Mouse (Mus musculus): Measurements from ENCODE around the gene Tnk2. TPM values are rescaled to one million over a fixed set of nuclear protein-coding genes. Genes with fewer than 3 reads are reported as not detected.

The Tnk2 gene
- polyA plus RNA-seq, 1 experiment from 2014 or later, result 10.7 TPM

DNA sequence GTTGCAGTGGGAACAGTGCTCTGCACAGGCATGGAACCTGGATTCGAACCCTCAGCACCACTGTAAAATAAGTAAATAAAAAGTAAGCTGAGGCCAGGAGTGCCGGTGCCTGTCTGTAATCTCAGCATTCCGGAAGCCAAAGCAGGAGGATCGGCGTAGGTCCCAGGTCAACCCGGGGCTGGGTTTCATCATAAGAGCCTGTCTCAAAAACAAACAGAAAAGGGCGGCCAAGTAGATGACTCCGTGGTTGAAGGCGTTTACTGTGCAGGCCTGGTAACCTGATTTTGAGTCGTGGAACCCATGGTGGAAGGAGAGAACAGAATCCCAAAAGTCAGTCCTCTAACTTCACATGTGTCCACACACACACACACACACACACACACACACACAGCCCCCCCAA is 41.7 kb downstream of the Tnk2 start:
- Histone ChIP-seq H3K4me2 (replicated peaks; ENCODE audit: low read depth, low read length) (no peak overlapping the region), H3K27me3 (ENCODE audit: control insufficient read depth, insufficient read depth, low read length) (no peaks in the 10 kb centered on the region), H3K4me1 (ENCODE audit: control insufficient read depth, insufficient read depth, low read length) (no peaks in the 10 kb centered on the region), H3K27ac (ENCODE audit: low read depth, low read length) (no peak overlapping the region), H3K4me3 (ENCODE audit: low read length) (no peak overlapping the region), H3K9me3 (ENCODE audit: control insufficient read depth, low read length) (no peaks in the 10 kb centered on the region), H3K9ac (ENCODE audit: low read depth, low read length) (no peak overlapping the region), H3K36me3 (ENCODE audit: control insufficient read depth, insufficient read depth, low read length) (peaks cover 17% of the 10 kb centered on the region)
- no peak for ATAC-seq (ENCODE audit: low FRiP score, low TSS enrichment)
- WGBS, result 64% methylated on average over 10 of the region's 10 CpGs

DNA sequence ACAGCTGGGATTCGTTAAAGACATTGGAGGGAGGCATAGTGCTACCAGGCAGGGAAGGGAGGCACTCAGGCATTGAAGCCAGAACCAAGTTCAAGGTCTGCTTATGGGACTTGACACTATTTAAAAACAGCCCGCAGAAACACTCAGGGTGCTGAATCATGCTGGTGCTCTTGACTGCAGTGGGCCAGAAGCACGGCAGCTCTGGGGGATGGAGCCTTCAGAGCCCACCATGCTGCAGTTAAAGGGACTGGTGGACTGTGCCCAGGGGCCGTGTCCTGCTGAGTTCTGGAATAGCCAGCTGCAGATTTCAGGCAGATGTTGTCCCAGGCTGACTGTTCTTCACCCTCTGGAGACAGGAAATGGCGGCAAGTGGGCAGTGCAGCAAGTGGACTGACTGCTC is 42.3 kb downstream of the Tnk2 start:
- peaks cover 11% of the 10 kb centered on the region for H3K36me3 ChIP-seq (ENCODE audit: control insufficient read depth, insufficient read depth, low read length)
- no peaks in the 10 kb centered on the region for H3K9me3 ChIP-seq (ENCODE audit: control insufficient read depth, low read length)
- H3K4me1 ChIP-seq (ENCODE audit: control insufficient read depth, insufficient read depth, low read length), result no peaks in the 10 kb centered on the region
- no peak overlapping the region for H3K4me3 ChIP-seq (ENCODE audit: low read length)
- ATAC-seq (ENCODE audit: low FRiP score, low TSS enrichment), result no peak
- H3K27ac ChIP-seq (ENCODE audit: low read depth, low read length), result no peak overlapping the region
- no peak overlapping the region for H3K4me2 ChIP-seq (replicated peaks; ENCODE audit: low read depth, low read length)
- no peaks in the 10 kb centered on the region for H3K27me3 ChIP-seq (ENCODE audit: control insufficient read depth, insufficient read depth, low read length)
- 52% methylated on average over 5 of the region's 5 CpGs for WGBS
- no peak overlapping the region for H3K9ac ChIP-seq (ENCODE audit: low read depth, low read length)

DNA sequence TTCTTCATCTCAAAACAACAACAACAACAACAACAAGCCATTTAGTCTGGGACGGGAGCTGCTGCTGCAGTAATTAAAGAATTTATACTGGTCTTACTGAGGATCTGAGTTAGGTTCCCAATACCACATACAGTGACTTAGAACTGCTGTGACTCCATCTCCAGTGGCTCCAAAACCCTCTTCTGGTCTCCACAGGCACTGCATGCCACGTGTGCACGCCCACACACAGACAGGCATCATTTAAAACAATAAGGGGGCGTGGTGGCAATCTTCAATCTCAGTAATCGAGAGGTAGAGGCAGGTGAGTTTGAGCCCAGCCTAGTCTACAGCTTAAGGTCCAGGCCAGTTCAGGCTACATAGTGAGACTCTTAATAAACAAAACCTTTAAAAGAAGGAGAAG is 43.5 kb downstream of the Tnk2 start:
- Histone ChIP-seq H3K4me2 (replicated peaks; ENCODE audit: low read depth, low read length) (no peak overlapping the region), H3K36me3 (ENCODE audit: control insufficient read depth, insufficient read depth, low read length) (peaks cover 10% of the 10 kb centered on the region), H3K4me1 (ENCODE audit: control insufficient read depth, insufficient read depth, low read length) (no peaks in the 10 kb centered on the region), H3K27ac (ENCODE audit: low read depth, low read length) (no peak overlapping the region), H3K4me3 (ENCODE audit: low read length) (no peak overlapping the region), H3K9me3 (ENCODE audit: control insufficient read depth, low read length) (no peaks in the 10 kb centered on the region), H3K9ac (ENCODE audit: low read depth, low read length) (no peak overlapping the region), H3K27me3 (ENCODE audit: control insufficient read depth, insufficient read depth, low read length) (no peaks in the 10 kb centered on the region)
- WGBS, result 70% methylated on average over 5 of the region's 5 CpGs
- no peak for ATAC-seq (ENCODE audit: low FRiP score, low TSS enrichment)

DNA sequence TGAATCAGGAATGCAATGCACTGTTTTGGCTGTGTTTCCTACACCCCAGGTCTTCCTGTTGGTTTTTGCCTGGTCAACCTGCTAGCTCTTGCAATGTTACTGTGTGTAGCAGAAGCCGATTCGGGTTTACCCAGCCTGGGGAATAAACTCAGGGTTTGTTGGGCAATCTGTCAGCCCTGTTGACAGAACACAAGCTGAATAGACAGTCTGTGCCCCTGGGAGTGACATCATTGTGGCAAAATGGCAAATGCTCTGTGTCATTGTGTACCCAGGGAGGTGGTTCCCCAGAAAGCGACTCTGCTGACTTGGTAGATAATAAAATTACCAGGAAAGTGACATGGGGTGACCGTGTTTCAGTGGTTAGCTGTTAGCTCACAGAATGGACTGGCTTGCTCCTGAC is 45.1 kb downstream of the Tnk2 start:
- Histone ChIP-seq H3K4me1 (ENCODE audit: control insufficient read depth, insufficient read depth, low read length) (no peaks in the 10 kb centered on the region), H3K4me3 (ENCODE audit: low read length) (no peak overlapping the region), H3K27me3 (ENCODE audit: control insufficient read depth, insufficient read depth, low read length) (no peaks in the 10 kb centered on the region), H3K27ac (ENCODE audit: low read depth, low read length) (no peak overlapping the region), H3K9me3 (ENCODE audit: control insufficient read depth, low read length) (no peaks in the 10 kb centered on the region), H3K9ac (ENCODE audit: low read depth, low read length) (no peak overlapping the region), H3K4me2 (replicated peaks; ENCODE audit: low read depth, low read length) (no peak overlapping the region), H3K36me3 (ENCODE audit: control insufficient read depth, insufficient read depth, low read length) (no peaks in the 10 kb centered on the region)
- WGBS, result 59% methylated on average over 4 of the region's 4 CpGs
- no peak for ATAC-seq (ENCODE audit: low FRiP score, low TSS enrichment)

DNA sequence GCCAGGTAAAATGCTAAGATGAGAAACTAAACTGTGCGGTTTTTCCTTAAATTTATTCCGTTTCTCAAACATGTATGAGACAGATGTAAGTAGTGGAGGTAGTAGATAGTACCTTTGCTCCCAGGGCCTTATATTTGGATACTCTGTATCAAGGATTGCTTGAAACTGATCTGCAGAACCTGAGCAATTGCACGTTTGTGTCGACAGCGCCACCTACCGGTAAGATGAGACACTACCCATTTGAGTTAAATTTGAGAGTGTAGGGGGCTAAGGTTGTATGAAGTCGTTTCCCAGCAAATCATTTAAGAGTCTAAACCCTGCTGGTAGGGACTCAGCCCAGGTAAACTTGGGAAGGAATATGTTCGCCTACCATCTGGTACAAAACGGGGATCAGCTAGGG is 45.8 kb downstream of the Tnk2 start:
- WGBS, result 7% methylated on average over 9 of the region's 9 CpGs
- no peaks in the 10 kb centered on the region for H3K9me3 ChIP-seq (ENCODE audit: control insufficient read depth, low read length)
- H3K27me3 ChIP-seq (ENCODE audit: control insufficient read depth, insufficient read depth, low read length), result no peaks in the 10 kb centered on the region
- no peak overlapping the region for H3K4me3 ChIP-seq (ENCODE audit: low read length)
- no peak overlapping the region for H3K9ac ChIP-seq (ENCODE audit: low read depth, low read length)
- H3K4me1 ChIP-seq (ENCODE audit: control insufficient read depth, insufficient read depth, low read length), result no peaks in the 10 kb centered on the region
- no peak for ATAC-seq (ENCODE audit: low FRiP score, low TSS enrichment)
- H3K27ac ChIP-seq (ENCODE audit: low read depth, low read length), result no peak overlapping the region
- H3K4me2 ChIP-seq (replicated peaks; ENCODE audit: low read depth, low read length), result no peak overlapping the region
- H3K36me3 ChIP-seq (ENCODE audit: control insufficient read depth, insufficient read depth, low read length), result no peaks in the 10 kb centered on the region

DNA sequence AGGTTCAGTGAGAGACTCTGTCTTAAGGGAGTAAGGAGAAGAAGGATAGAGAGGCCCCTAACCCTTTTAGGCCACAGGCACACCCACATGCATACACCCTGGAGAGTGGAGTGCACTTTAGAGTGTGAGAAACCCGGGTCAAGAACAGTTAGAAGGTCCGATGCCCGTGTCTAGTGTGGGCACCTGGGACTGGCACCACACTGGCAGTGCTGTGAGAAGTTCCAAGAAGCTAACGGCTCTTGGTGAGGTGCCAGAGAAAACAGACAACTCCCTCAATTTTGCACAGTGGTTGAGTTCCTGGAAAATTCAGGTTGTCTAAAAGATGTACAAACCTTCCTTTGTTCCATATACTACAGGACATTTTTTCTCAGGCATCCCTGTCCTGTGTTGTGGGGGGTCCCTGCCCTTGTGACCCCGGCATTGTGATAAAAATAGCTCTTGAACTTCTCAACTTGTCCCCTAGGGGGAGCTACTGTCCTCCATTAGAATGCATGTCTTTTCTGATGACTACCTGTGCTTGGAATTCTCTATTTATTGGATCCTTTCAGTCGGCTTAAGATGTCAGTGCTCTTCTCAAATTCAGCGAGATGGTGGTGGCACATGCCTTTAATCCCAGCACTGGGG is 53.3 kb downstream of the Tnk2 start:
- no peaks in the 10 kb centered on the region for H3K4me1 ChIP-seq (ENCODE audit: control insufficient read depth, insufficient read depth, low read length)
- H3K4me2 ChIP-seq (replicated peaks; ENCODE audit: low read depth, low read length), result no peak overlapping the region
- no peak for ATAC-seq (ENCODE audit: low FRiP score, low TSS enrichment)
- H3K9ac ChIP-seq (ENCODE audit: low read depth, low read length), result no peak overlapping the region
- H3K27me3 ChIP-seq (ENCODE audit: control insufficient read depth, insufficient read depth, low read length), result no peaks in the 10 kb centered on the region
- WGBS, result 45% methylated on average over 7 of the region's 7 CpGs
- H3K4me3 ChIP-seq (ENCODE audit: low read length), result no peak overlapping the region
- no peaks in the 10 kb centered on the region for H3K9me3 ChIP-seq (ENCODE audit: control insufficient read depth, low read length)
- no peak overlapping the region for H3K27ac ChIP-seq (ENCODE audit: low read depth, low read length)
- no peaks in the 10 kb centered on the region for H3K36me3 ChIP-seq (ENCODE audit: control insufficient read depth, insufficient read depth, low read length)

DNA sequence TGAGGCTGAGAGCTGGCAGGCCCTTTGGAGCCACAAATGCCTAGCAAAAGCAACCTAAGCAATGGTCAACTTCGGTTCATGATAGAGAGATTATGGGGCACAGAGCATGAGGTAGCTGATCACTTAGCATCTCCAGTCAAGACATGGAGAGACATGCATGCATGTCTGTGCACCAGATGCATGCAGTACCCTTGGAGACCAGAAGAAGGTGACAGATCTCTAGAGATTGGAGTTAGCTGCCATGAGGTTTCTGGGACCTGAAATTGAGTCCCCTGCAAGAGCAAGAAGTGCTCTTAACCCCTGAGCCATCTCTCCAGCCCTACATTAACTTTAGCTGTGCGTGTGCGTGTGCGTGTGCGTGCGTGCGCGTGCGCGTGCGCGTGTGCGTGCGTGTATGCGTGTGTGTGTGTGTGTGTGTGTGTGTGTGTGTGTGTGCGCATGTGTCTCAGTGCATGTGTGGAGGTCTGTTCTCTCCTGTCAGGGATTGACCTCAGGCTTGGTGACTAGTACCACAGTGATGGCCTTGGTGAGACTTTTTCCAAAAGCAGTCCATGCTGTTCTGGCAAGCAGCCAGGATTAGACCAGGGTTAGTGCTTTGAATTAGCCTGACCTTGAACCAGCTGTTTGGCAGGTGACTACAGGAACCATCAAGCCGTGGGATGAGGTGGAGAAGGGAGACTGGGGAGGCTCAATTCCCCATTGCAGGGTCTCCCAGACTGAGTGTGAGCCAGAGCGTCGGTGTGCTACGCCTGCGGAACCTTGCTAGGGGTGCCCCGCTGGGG is 54.2 kb downstream of the Tnk2 start:
- WGBS, result 83% methylated on average over 22 of the region's 22 CpGs
- Histone ChIP-seq H3K36me3 (ENCODE audit: control insufficient read depth, insufficient read depth, low read length) (no peaks in the 10 kb centered on the region), H3K4me3 (ENCODE audit: low read length) (no peak overlapping the region), H3K27ac (ENCODE audit: low read depth, low read length) (no peak overlapping the region), H3K4me1 (ENCODE audit: control insufficient read depth, insufficient read depth, low read length) (no peaks in the 10 kb centered on the region), H3K27me3 (ENCODE audit: control insufficient read depth, insufficient read depth, low read length) (no peaks in the 10 kb centered on the region), H3K4me2 (replicated peaks; ENCODE audit: low read depth, low read length) (no peak overlapping the region), H3K9me3 (ENCODE audit: control insufficient read depth, low read length) (no peaks in the 10 kb centered on the region), H3K9ac (ENCODE audit: low read depth, low read length) (no peak overlapping the region)
- peak; percentile 34; the same call in 1 of the 2 replicates for ATAC-seq (ENCODE audit: low FRiP score, low TSS enrichment)

DNA sequence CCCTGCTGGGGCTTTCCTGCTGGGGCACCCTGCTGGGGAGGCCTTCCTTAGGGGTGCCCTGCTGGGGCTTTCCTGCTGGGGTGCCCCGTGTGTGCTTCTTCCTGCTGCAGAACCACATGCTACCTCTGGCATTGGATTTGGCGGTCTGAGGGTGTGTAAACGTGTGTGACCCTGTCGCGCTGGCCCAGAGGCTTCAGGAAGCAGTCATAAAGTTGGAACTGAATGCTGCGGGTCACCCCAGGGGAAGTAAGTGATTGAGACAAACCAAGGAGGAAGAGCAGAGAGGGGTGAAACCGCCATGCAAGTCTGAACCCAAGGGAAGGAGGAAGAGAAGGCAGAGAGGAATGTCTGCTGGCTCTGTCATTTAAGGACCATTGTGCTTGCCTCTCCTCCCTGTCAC is 54.9 kb downstream of the Tnk2 start:
- WGBS, result 34% methylated on average over 7 of the region's 7 CpGs
- Histone ChIP-seq H3K9me3 (ENCODE audit: control insufficient read depth, low read length) (no peaks in the 10 kb centered on the region), H3K4me1 (ENCODE audit: control insufficient read depth, insufficient read depth, low read length) (no peaks in the 10 kb centered on the region), H3K27ac (ENCODE audit: low read depth, low read length) (no peak overlapping the region), H3K27me3 (ENCODE audit: control insufficient read depth, insufficient read depth, low read length) (no peaks in the 10 kb centered on the region), H3K36me3 (ENCODE audit: control insufficient read depth, insufficient read depth, low read length) (no peaks in the 10 kb centered on the region), H3K4me3 (ENCODE audit: low read length) (no peak overlapping the region), H3K9ac (ENCODE audit: low read depth, low read length) (no peak overlapping the region), H3K4me2 (replicated peaks; ENCODE audit: low read depth, low read length) (no peak overlapping the region)
- ATAC-seq (ENCODE audit: low FRiP score, low TSS enrichment), result no peak

DNA sequence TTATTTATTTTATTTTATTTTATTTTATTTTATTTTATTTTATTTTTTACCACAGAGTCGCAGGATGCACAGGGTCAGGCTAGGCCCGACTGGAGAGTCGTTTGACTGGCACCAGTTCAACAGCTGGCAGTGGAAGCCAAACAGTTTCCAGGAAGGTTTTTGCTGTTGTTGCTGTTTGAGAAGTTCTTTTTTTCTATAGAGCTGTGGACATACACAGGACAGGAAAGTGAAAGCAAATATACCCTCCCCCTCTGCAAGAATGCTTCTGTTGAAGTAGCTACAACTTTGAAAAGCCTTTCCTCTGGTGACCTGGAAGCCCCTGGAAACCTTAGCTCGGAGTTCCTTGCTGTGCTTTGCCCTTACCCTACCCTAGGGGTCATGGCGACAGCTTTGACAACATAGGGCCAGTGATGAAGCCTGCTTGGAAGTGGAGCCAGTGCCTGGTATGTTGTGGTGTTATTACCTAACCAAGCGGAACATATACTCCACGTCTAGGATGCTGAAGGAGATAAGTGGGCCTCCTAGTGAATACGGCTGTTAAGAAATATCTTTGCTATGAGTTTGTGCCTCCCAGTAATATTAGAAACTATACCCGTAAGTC is 59.7 kb downstream of the Tnk2 start:
- H3K9me3 ChIP-seq (ENCODE audit: control insufficient read depth, low read length), result no peaks in the 10 kb centered on the region
- 52% methylated on average over 9 of the region's 9 CpGs for WGBS
- no peaks in the 10 kb centered on the region for H3K27me3 ChIP-seq (ENCODE audit: control insufficient read depth, insufficient read depth, low read length)
- no peak overlapping the region for H3K27ac ChIP-seq (ENCODE audit: low read depth, low read length)
- H3K4me1 ChIP-seq (ENCODE audit: control insufficient read depth, insufficient read depth, low read length), result peaks cover 10% of the 10 kb centered on the region; the same call in 1 of the 2 replicates
- no peak overlapping the region for H3K4me2 ChIP-seq (replicated peaks; ENCODE audit: low read depth, low read length)
- no peak overlapping the region for H3K9ac ChIP-seq (ENCODE audit: low read depth, low read length)
- no peak overlapping the region for H3K4me3 ChIP-seq (ENCODE audit: low read length)
- H3K36me3 ChIP-seq (ENCODE audit: control insufficient read depth, insufficient read depth, low read length), result no peaks in the 10 kb centered on the region
- no peak for ATAC-seq (ENCODE audit: low FRiP score, low TSS enrichment)

All from kidney, embryonic 14.5 days (tissue).